Mouse (Mus musculus) heart, embryonic 11.5 days (tissue): ENCODE measurements around the gene Rexo1. TPM values are rescaled to one million over a fixed set of nuclear protein-coding genes. Genes with fewer than 3 reads are reported as not detected.

Experiments
- ATAC-seq: fragments of 200-750 bp; cut with Nextera tagmentation; replicated peaks from 2 replicates; pipeline ENCODE4 v1.8.0; 2017; ENCODE audit warnings: moderate library complexity; ENCODE audit not compliant: insufficient number of reproducible peaks, low FRiP score, low TSS enrichment
- H3K27ac ChIP-seq: fragments of 300-500 bp; sonication (generic); 2 replicates; pipeline ENCODE4 v1.5.1; 2014; ENCODE audit warnings: mild to moderate bottlenecking, low read depth, low read length
- H3K27me3 ChIP-seq: fragments of 300-500 bp; sonication (generic); 2 replicates; pipeline ENCODE4 v1.6.1; 2014; ENCODE audit warnings: mild to moderate bottlenecking, low read length, mixed read lengths; ENCODE audit not compliant: control insufficient read depth, insufficient read depth
- H3K36me3 ChIP-seq: fragments of 300-500 bp; sonication (generic); 2 replicates; pipeline ENCODE4 v1.6.1; 2014; ENCODE audit warnings: mild to moderate bottlenecking, low read length, moderate library complexity, mixed read lengths; ENCODE audit not compliant: control insufficient read depth, insufficient read depth
- H3K4me1 ChIP-seq: fragments of 300-500 bp; sonication (generic); 2 replicates; pipeline ENCODE4 v1.6.1; 2014; ENCODE audit warnings: low read length; ENCODE audit not compliant: control insufficient read depth, insufficient read depth
- H3K4me2 ChIP-seq: fragments of 300-500 bp; sonication (generic); 2 replicates; pipeline ENCODE4 v1.6.1; 2014; ENCODE audit warnings: mild to moderate bottlenecking, moderate library complexity
- H3K4me3 ChIP-seq: fragments of 300-500 bp; sonication (generic); 2 replicates; pipeline ENCODE4 v1.5.1; 2014; ENCODE audit warnings: low read depth, low read length
- H3K9ac ChIP-seq: fragments of 300-500 bp; sonication (generic); 2 replicates; pipeline ENCODE4 v1.6.1; 2014; ENCODE audit warnings: mild to moderate bottlenecking, low read depth, low read length, moderate library complexity
- H3K9me3 ChIP-seq: fragments of 300-500 bp; sonication (generic); replicated peaks from 2 replicates; pipeline ENCODE4 v1.6.1; 2016; ENCODE audit warnings: low read length; ENCODE audit not compliant: control insufficient read depth
- WGBS: fragments of 180-500 bp; shearing (Covaris S2); extraction: QIAGEN DNeasy Blood & Tissue Kit; methylation state at CpG from one replicate; pipeline ENCODE4 v1.1.7; 2014; ENCODE audit not compliant: insufficient replicate concordance; 5-methylcytosine and 5-hydroxymethylcytosine counted together
- polyA plus RNA-seq: library from polyadenylated mRNA; unstranded; fragments of >200 nt; fragmentation: Nextera tagmentation; extraction: Ambion mirVana; gene quantifications from 2 replicates; pipeline ENCODE4 v1.2.1, GENCODE M21; 2014

The Rexo1 gene
- polyA plus RNA-seq, 1 experiment from 2014 or later = 18.1 TPM

DNA sequence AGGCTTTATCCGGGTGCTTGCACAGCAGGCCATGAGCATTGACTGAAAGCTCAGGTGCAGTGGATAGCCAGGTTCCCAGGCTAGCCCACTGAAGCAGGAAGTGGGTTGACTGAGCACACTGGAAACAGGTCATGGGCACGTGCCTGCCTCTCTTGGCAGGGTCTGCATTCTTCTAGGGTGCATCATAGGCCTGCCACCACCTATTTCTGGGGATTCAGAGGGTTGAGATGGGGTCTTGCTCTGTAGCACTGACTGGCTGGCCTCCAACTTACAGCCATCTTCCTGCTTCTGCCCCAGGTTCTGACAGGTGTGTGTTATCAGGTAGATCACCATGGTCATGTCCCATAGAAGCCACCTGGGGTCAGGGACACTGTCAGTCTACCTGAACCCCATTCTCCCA, 43.6 kb upstream of the Rexo1 start:
- WGBS = 82% methylated on average over 2 of the region's 2 CpGs
- H3K36me3 ChIP-seq = peaks cover 13% of the 10 kb centered on the region
- no peaks in the 10 kb centered on the region for H3K9me3 ChIP-seq
- no peaks in the 10 kb centered on the region for H3K27me3 ChIP-seq
- peaks cover 7% of the 10 kb centered on the region for H3K4me1 ChIP-seq
- no peak overlapping the region for H3K9ac ChIP-seq
- no peak overlapping the region for H3K27ac ChIP-seq
- no peak overlapping the region; the same call in 1 of the 2 replicates for H3K4me2 ChIP-seq
- no peak overlapping the region for H3K4me3 ChIP-seq
- no peak for ATAC-seq

DNA sequence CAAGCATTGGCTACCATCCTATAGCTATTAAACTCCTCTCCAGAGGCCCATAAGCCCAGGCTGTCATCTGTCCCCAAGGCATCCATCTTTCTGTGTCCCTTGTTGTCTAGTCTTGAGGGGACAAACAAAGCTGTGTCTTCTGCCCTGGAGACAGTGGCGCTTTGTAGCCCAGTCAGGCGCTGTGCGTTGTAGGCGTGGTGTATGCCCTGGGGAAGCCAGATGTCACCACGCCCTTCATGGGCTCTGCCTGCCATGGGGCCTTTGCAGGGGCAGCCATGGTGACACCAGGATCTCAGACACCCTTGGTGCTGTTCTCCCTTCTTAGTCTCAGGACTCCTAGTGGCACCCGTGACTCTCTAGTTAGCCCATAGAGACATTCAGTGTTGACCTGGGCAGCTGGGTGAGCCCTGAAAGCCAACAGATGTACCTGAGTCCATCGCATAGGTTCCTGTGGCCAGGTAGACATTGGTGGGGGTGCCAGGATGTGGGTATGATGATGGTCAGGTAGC, 42.7 kb upstream of the Rexo1 start:
- ATAC-seq = no peak

DNA sequence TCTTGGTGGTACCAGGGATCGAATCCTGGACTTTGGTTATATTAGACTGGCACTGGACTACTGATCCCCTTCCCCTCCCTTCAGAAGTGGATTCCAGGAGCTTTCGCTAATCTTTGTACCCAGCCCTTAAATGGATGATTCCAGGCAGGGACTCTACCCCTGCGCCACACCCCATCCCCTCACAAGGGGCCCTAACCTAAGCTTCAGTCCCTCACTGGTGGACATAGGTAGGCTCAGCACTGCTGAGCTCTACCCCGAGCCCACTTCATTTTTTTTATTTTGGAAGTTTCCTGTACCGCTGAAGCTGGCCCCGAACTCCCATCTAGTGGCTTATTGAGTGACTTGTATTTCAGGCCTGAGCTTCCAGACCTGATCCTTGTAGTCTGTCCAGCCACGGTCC, 42.0 kb upstream of the Rexo1 start:
- ATAC-seq = no peak
- Histone ChIP-seq H3K27me3 (no peaks in the 10 kb centered on the region), H3K4me2 (peak overlapping the region; percentile 80), H3K9me3 (no peaks in the 10 kb centered on the region), H3K4me1 (peaks cover 7% of the 10 kb centered on the region), H3K27ac (peak overlapping the region; percentile 58), H3K9ac (peak overlapping the region; percentile 71), H3K36me3 (peaks cover 12% of the 10 kb centered on the region), H3K4me3 (peak overlapping the region; percentile 65)
- WGBS = 32% methylated on average over 7 of the region's 7 CpGs

More for the DNA sequence above, 42.7 kb upstream of the Rexo1 start:
- Histone ChIP-seq H3K9me3 (no peaks in the 10 kb centered on the region), H3K4me1 (peaks cover 7% of the 10 kb centered on the region), H3K9ac (peak overlapping the region; percentile 71), H3K27me3 (no peaks in the 10 kb centered on the region), H3K4me2 (peak overlapping the region; percentile 80), H3K36me3 (peaks cover 13% of the 10 kb centered on the region), H3K27ac (peak overlapping the region; percentile 58; the same call in 1 of the 2 replicates), H3K4me3 (peak overlapping the region; percentile 65)
- 87% methylated on average over 7 of the region's 7 CpGs for WGBS

- peak within 1 kb of the TSS; percentile 80 for H3K4me2 ChIP-seq
- under 1% methylated on average over 54 of the region's 54 CpGs for WGBS
- H3K9ac ChIP-seq = peak within 1 kb of the TSS; percentile 71
- H3K4me3 ChIP-seq = peak within 1 kb of the TSS; percentile 65
- no peaks in the 10 kb centered on the region for H3K9me3 ChIP-seq
- peak within 1 kb of the TSS; percentile 58 for H3K27ac ChIP-seq
- H3K36me3 ChIP-seq = peaks cover 8% of the 10 kb centered on the region; the same call in 1 of the 2 replicates
- H3K27me3 ChIP-seq = no peaks in the 10 kb centered on the region
- H3K4me1 ChIP-seq = peaks cover 7% of the 10 kb centered on the region
- peak; percentile 87 for ATAC-seq
Measured at GRCm38 (mm10) chr10:80602698-80603325, 41.5 kb upstream of the Rexo1 start, which contains the start of the genes Scamp4 and Adat3. Gene Scamp4, plus strand, starts transcription at chr10:80602872. Gene Adat3, plus strand, starts transcription at chr10:80602880.

GRCm38 (mm10) chr10:80596318-80596717, 35.0 kb upstream of the Rexo1 start:
- H3K27me3 ChIP-seq = no peaks in the 10 kb centered on the region
- H3K9me3 ChIP-seq = no peaks in the 10 kb centered on the region
- ATAC-seq = no peak
- H3K9ac ChIP-seq = no peak overlapping the region
- H3K4me1 ChIP-seq = no peaks in the 10 kb centered on the region
- 31% methylated on average over 4 of the region's 4 CpGs for whole genome bisulfite sequencing
- no peak overlapping the region for H3K4me3 ChIP-seq
- no peak overlapping the region for H3K4me2 ChIP-seq
- H3K36me3 ChIP-seq = no peaks in the 10 kb centered on the region
- no peak overlapping the region for H3K27ac ChIP-seq

DNA sequence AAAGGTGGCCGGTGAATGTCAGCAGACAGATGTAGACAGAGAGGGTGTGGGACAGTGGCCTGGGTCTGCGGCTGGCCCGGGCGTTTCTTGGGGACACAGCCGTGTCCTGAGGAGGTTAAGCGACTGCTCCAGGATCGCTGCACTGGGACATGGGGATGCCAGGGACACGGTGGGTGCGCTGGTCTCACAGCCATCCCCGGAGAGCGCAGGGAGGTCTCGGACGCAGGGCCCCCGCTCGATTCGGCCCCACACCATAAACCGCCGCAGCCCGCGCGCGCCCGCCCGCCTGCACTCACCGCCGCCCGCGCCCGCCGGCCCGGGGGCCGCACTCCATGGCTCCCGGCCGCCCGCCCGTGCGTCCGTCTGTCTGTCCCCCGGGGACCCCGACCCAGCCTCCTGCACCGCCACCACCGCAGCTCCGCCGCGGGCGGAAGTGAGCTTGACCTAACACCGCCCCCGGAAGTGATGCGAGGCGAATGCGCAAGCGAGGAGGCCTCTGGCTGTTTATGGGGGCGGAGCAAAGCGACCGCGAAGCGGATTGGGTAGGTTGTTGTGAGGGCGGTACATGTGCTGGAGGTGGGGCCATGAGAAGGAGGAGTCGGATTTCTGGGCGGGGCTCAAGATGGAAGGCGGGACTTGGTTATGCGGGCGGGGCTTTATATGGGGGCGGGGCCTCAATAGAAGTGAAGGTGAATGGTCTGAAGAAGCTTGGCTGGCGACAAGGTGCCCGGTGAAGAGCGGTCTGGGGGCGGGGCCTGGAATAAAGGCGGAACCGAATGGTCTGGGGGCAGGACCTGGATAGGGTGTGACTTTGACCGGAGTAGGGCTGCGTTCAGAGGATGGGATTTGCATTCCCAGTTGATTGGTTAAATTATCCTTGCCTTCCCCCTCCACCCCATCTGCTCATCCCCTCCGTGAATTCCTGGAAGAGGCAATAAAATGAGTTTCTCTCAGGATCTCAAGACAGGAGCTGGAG, 28.8 kb upstream of the Rexo1 start, which contains the start of gene Abhd17a:
TSS of gene Abhd17a (minus strand) at position 463 of the 976 bp plus-strand sequence.
- under 1% methylated on average over 70 of the region's 73 CpGs for WGBS
- H3K27me3 ChIP-seq = no peaks in the 10 kb centered on the region
- peak within 1 kb of the TSS; percentile 91 for H3K9ac ChIP-seq
- H3K9me3 ChIP-seq = no peaks in the 10 kb centered on the region
- peak within 1 kb of the TSS; percentile 92 for H3K4me3 ChIP-seq
- peak within 1 kb of the TSS; percentile 87 for H3K4me2 ChIP-seq
- peak within 1 kb of the TSS; percentile 55; the same call in 1 of the 2 replicates for H3K27ac ChIP-seq
- H3K36me3 ChIP-seq = no peaks in the 10 kb centered on the region
- peak; percentile 93 for ATAC-seq
- H3K4me1 ChIP-seq = peaks cover 21% of the 10 kb centered on the region

DNA sequence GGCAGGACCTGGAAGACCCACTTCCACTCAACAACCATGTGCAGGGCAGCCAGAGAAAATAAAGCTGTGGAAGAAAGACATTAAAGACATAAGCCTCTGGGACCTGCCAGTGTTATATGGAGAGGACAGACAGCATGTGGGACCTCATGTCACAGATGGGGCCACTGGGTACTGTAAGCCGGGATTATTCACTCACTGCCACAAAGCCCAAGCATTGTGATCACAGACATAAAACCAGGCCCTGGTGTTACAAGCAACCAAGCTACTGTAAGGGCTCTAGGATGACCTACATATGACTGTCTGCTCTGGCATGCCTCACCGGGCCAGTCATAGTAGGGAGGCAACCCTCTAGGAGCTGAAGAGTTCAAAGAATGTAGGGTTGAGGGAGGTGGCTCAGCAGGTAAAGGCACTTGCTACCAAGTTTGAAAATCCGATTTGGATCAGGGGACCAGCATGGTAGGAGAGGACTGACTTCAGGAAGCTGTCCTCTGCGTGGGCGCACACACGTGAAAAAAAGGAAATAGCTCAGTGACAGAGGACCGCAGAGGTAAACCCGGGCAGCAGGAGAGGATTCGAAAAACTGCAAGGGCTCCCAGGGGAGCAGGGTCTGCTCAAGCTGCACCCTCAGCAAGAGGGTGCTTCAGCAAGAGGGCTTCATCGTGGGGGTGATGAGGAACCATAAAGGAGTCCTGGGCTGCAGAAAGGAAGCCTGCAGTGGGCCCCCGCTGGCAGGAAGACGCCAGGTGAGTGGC, 27.9 kb upstream of the Rexo1 start:
- peak overlapping the region; percentile 87 for H3K4me2 ChIP-seq
- WGBS = 12% methylated on average over 12 of the region's 12 CpGs
- peak overlapping the region; percentile 55; the same call in 1 of the 2 replicates for H3K27ac ChIP-seq

GRCm38 (mm10) chr10:80587305-80587657, 25.9 kb upstream of the Rexo1 start:
- WGBS = 41% methylated on average over 3 of the region's 4 CpGs
- Histone ChIP-seq H3K36me3 (peaks cover 4% of the 10 kb centered on the region), H3K4me1 (peaks cover 21% of the 10 kb centered on the region), H3K4me3 (no peak overlapping the region), H3K27me3 (no peaks in the 10 kb centered on the region), H3K9me3 (no peaks in the 10 kb centered on the region), H3K27ac (peak overlapping the region; percentile 75), H3K9ac (peak overlapping the region; percentile 17), H3K4me2 (peak overlapping the region; percentile 36)
- ATAC-seq = no peak

More for the DNA sequence above, 27.9 kb upstream of the Rexo1 start:
- Histone ChIP-seq H3K27me3 (no peaks in the 10 kb centered on the region), H3K36me3 (no peaks in the 10 kb centered on the region), H3K9me3 (no peaks in the 10 kb centered on the region), H3K9ac (peak overlapping the region; percentile 91), H3K4me3 (peak overlapping the region; percentile 92), H3K4me1 (peaks cover 21% of the 10 kb centered on the region)
- no peak for ATAC-seq
